Comparison of ENCODE assay signal across 10 mouse cellular contexts in genomic region chr13:97546936-97547335, GRCm38 (mm10).
DNase-seq lines count a peak whose midpoint lies in the region; ATAC-seq and TF ChIP-seq lines count a peak whose summit lies in the region.
"Had no signal": no experiment of that assay in that cellular context is flagged by ENCODE, and none has a peak within 500 bp of the region (broad histone marks: within the 10 kb centered on the region; RNA-seq: fewer than 3 reads in every experiment).

No protein-coding gene starts in this region.

- no peak for TF ChIP-seq POLR2A in small intestine, adult 2 months (IDR thresholded peaks at IDR 0.05; ENCODE audit: low read depth, low read length)
- TF ChIP-seq POLR2A in cerebellum, adult 2 months (IDR thresholded peaks at IDR 0.05; ENCODE audit: borderline replicate concordance, insufficient read depth, low read length) = no peak

- no peak for DNase-seq in hindbrain, embryonic 10.5 days (ENCODE audit: low spot score)
- no peak for DNase-seq in midbrain, embryonic 10.5 days (ENCODE audit: low spot score)
- DNase-seq in cerebellum, adult 2 months = no peak
- DNase-seq: cerebellum, postnatal 36 days; gastrocnemius, postnatal 10 days; right cerebral cortex, postnatal 4 days had no signal

- H3K4me2 ChIP-seq in hindbrain, embryonic 12.5 days (replicated peaks) = no peak overlapping the region
- H3K4me2 ChIP-seq in midbrain, embryonic 15.5 days = no peak overlapping the region
- H3K4me2 ChIP-seq in hindbrain, embryonic 16.5 days (ENCODE audit: low read length) = no peak overlapping the region

- TF ChIP-seq CTCF in small intestine, adult 2 months (IDR thresholded peaks at IDR 0.05; ENCODE audit: extremely low read depth, insufficient read length, insufficient replicate concordance, low read depth, low read length) = no peak
- TF ChIP-seq CTCF in cerebellum, adult 2 months (IDR thresholded peaks at IDR 0.05; ENCODE audit: borderline replicate concordance, insufficient read depth, low read depth, low read length) = no peak

- H3K4me1 ChIP-seq in hindbrain, embryonic 10.5 days (replicated peaks) = peaks cover 26% of the 10 kb centered on the region
- H3K4me1 ChIP-seq in hindbrain, embryonic 12.5 days = peaks cover 19% of the 10 kb centered on the region
- peaks cover 29% of the 10 kb centered on the region for H3K4me1 ChIP-seq in midbrain, embryonic 10.5 days
- H3K4me1 ChIP-seq in midbrain, embryonic 15.5 days = peaks cover 15% of the 10 kb centered on the region
- H3K4me1 ChIP-seq in hindbrain, embryonic 16.5 days (ENCODE audit: control insufficient read depth, insufficient read depth, low read depth, low read length) = peaks cover 12% of the 10 kb centered on the region; the same call in 1 of the 2 replicates
- peaks cover 24% of the 10 kb centered on the region; the same call in 1 of the 2 replicates for H3K4me1 ChIP-seq in small intestine, adult 2 months (ENCODE audit: control insufficient read depth, insufficient read depth, insufficient read length, low read length)
- H3K4me1 ChIP-seq in cerebellum, adult 2 months (ENCODE audit: control insufficient read depth, insufficient read depth, low read length) = peaks cover 33% of the 10 kb centered on the region

- WGBS in hindbrain, embryonic 10.5 days = 61% methylated on average over 5 of the region's 5 CpGs
- 56% methylated on average over 5 of the region's 5 CpGs for WGBS in hindbrain, embryonic 12.5 days
- 68% methylated on average over 5 of the region's 5 CpGs for WGBS in midbrain, embryonic 10.5 days
- WGBS in midbrain, embryonic 15.5 days = 55% methylated on average over 5 of the region's 5 CpGs
- WGBS in hindbrain, embryonic 16.5 days = 40% methylated on average over 5 of the region's 5 CpGs
- WGBS in small intestine, adult 2 months = 27% methylated on average over 5 of the region's 5 CpGs
- WGBS in cerebellum, adult 2 months = 69% methylated on average over 5 of the region's 5 CpGs

- H3K36me3 ChIP-seq in hindbrain, embryonic 10.5 days = no peaks in the 10 kb centered on the region
- no peaks in the 10 kb centered on the region for H3K36me3 ChIP-seq in hindbrain, embryonic 12.5 days
- H3K36me3 ChIP-seq in midbrain, embryonic 10.5 days = no peaks in the 10 kb centered on the region
- H3K36me3 ChIP-seq in midbrain, embryonic 15.5 days (replicated peaks) = no peaks in the 10 kb centered on the region
- H3K36me3 ChIP-seq in hindbrain, embryonic 16.5 days (ENCODE audit: control insufficient read depth, insufficient read depth, low read length) = no peaks in the 10 kb centered on the region
- no peaks in the 10 kb centered on the region for H3K36me3 ChIP-seq in small intestine, adult 2 months (ENCODE audit: control insufficient read depth, insufficient read depth, low read length)

- H3K9ac ChIP-seq in hindbrain, embryonic 12.5 days = no peak overlapping the region
- H3K9ac ChIP-seq in midbrain, embryonic 15.5 days = no peak overlapping the region
- no peak overlapping the region for H3K9ac ChIP-seq in hindbrain, embryonic 16.5 days (ENCODE audit: low read depth, low read length)

- no peak for ATAC-seq in hindbrain, embryonic 12.5 days (ENCODE audit: low FRiP score)
- ATAC-seq in midbrain, embryonic 15.5 days (replicated peaks) = no peak
- no peak for ATAC-seq in hindbrain, embryonic 16.5 days

- peak overlapping the region; percentile 60 for H3K27ac ChIP-seq in hindbrain, embryonic 10.5 days
- no peak overlapping the region for H3K27ac ChIP-seq in hindbrain, embryonic 12.5 days
- H3K27ac ChIP-seq in midbrain, embryonic 10.5 days (replicated peaks) = peak overlapping the region; percentile 1; the same call in 1 of the 2 replicates
- H3K27ac ChIP-seq in midbrain, embryonic 15.5 days = no peak overlapping the region
- H3K27ac ChIP-seq in hindbrain, embryonic 16.5 days (ENCODE audit: low read depth, low read length) = peak overlapping the region; percentile 45; the same call in 1 of the 2 replicates
- H3K27ac ChIP-seq in small intestine, adult 2 months (ENCODE audit: insufficient read depth, low read depth, low read length) = peak overlapping the region; percentile 68
- no peak overlapping the region for H3K27ac ChIP-seq in cerebellum, adult 2 months (ENCODE audit: insufficient read depth, low read length)

- H3K9me3 ChIP-seq in hindbrain, embryonic 10.5 days = no peaks in the 10 kb centered on the region
- H3K9me3 ChIP-seq in hindbrain, embryonic 12.5 days (replicated peaks) = no peaks in the 10 kb centered on the region
- no peaks in the 10 kb centered on the region; the same call in 1 of the 2 replicates for H3K9me3 ChIP-seq in midbrain, embryonic 10.5 days (replicated peaks)
- H3K9me3 ChIP-seq in midbrain, embryonic 15.5 days = no peaks in the 10 kb centered on the region
- no peaks in the 10 kb centered on the region for H3K9me3 ChIP-seq in hindbrain, embryonic 16.5 days (ENCODE audit: control insufficient read depth, low read length)

- no peaks in the 10 kb centered on the region for H3K27me3 ChIP-seq in hindbrain, embryonic 10.5 days (ENCODE audit: insufficient read depth, poor library complexity, severe bottlenecking)
- H3K27me3 ChIP-seq in hindbrain, embryonic 12.5 days = no peaks in the 10 kb centered on the region
- H3K27me3 ChIP-seq in midbrain, embryonic 10.5 days (ENCODE audit: low read depth, poor library complexity, severe bottlenecking) = 0 out of 2 replicates have a peak, but pooled peaks cover 4% of the 10 kb centered on the region
- H3K27me3 ChIP-seq in midbrain, embryonic 15.5 days (replicated peaks) = no peaks in the 10 kb centered on the region
- H3K27me3 ChIP-seq in hindbrain, embryonic 16.5 days (replicated peaks; ENCODE audit: control insufficient read depth, insufficient read depth, low read length) = no peaks in the 10 kb centered on the region
- no peaks in the 10 kb centered on the region for H3K27me3 ChIP-seq in small intestine, adult 2 months (ENCODE audit: control insufficient read depth, insufficient read depth, low read length)
- H3K27me3 ChIP-seq in cerebellum, adult 2 months (ENCODE audit: control insufficient read depth, insufficient read depth, low read length) = no peaks in the 10 kb centered on the region

- H3K4me3 ChIP-seq in hindbrain, embryonic 10.5 days = no peak overlapping the region
- no peak overlapping the region for H3K4me3 ChIP-seq in hindbrain, embryonic 12.5 days
- no peak overlapping the region for H3K4me3 ChIP-seq in midbrain, embryonic 10.5 days
- no peak overlapping the region for H3K4me3 ChIP-seq in midbrain, embryonic 15.5 days
- H3K4me3 ChIP-seq in hindbrain, embryonic 16.5 days (ENCODE audit: low read length) = no peak overlapping the region
- no peak overlapping the region for H3K4me3 ChIP-seq in small intestine, adult 2 months (ENCODE audit: low read depth, low read length)
- H3K4me3 ChIP-seq in cerebellum, adult 2 months (replicated peaks; ENCODE audit: insufficient read depth, low read depth, low read length) = no peak overlapping the region

Comparison
In these comparisons a context has a peak if more than half of its experiments do, and no peak if none do; other contexts are left out.
1. H3K27ac ChIP-seq: peak in hindbrain, embryonic 10.5 days (single experiment), midbrain, embryonic 10.5 days (single experiment), hindbrain, embryonic 16.5 days (single experiment) and small intestine, adult 2 months (single experiment); none in hindbrain, embryonic 12.5 days (single experiment), midbrain, embryonic 15.5 days (single experiment) and cerebellum, adult 2 months (single experiment).